Mouse (Mus musculus) lung, postnatal 0 days (tissue): Measurements from ENCODE around the gene Ctsll3. TPM values are rescaled to one million over a fixed set of nuclear protein-coding genes. Genes with fewer than 3 reads are reported as not detected.

Experiments
- ATAC-seq: fragments of 200-750 bp; cut with Nextera tagmentation; 2 replicates; pipeline ENCODE4 v1.8.0; 2017; ENCODE audit warnings: moderate library complexity
- DNase-seq: peaks from one replicate; pipeline ENCODE4 v3.0.0-alpha.2; 2016; ENCODE audit warnings: low spot score
- H3K27ac ChIP-seq: fragments of 300-500 bp; sonication (generic); 2 replicates; pipeline ENCODE4 v1.5.1; 2014; ENCODE audit warnings: antibody characterized with exemption, mild to moderate bottlenecking, low read length, mixed read lengths
- H3K27me3 ChIP-seq: fragments of 300-500 bp; sonication (generic); replicated peaks from 2 replicates; pipeline ENCODE4 v1.6.1; 2014; ENCODE audit warnings: low read length, mixed read lengths; ENCODE audit not compliant: insufficient read depth
- H3K36me3 ChIP-seq: fragments of 300-500 bp; sonication (generic); 2 replicates; pipeline ENCODE4 v1.6.1; 2014; ENCODE audit warnings: low read length, mixed read lengths; ENCODE audit not compliant: insufficient read depth
- H3K4me1 ChIP-seq: fragments of 300-500 bp; sonication (generic); 2 replicates; pipeline ENCODE4 v1.6.1; 2014; ENCODE audit warnings: antibody characterized with exemption, low read depth, low read length, mixed read lengths; ENCODE audit not compliant: insufficient read depth
- H3K4me2 ChIP-seq: fragments of 300-500 bp; sonication (generic); replicated peaks from 2 replicates; pipeline ENCODE4 v1.6.1; 2014; ENCODE audit warnings: low read depth, mild to moderate bottlenecking, low read length, moderate library complexity, mixed read lengths
- H3K4me3 ChIP-seq: fragments of 300-500 bp; sonication (generic); 2 replicates; pipeline ENCODE4 v1.5.1; 2014; ENCODE audit warnings: low read depth, low read length
- H3K9ac ChIP-seq: fragments of 300-500 bp; sonication (generic); replicated peaks from 2 replicates; pipeline ENCODE4 v1.6.1; 2014; ENCODE audit warnings: low read depth, mild to moderate bottlenecking
- H3K9me3 ChIP-seq: fragments of 300-500 bp; sonication (generic); 2 replicates; pipeline ENCODE4 v1.6.1; 2016; ENCODE audit warnings: low read length, mixed read lengths
- CTCF ChIP-seq: IDR thresholded peaks from 2 replicates; pipeline ENCODE4 v1.5.1; 2016; ENCODE audit warnings: antibody characterized with exemption, mild to moderate bottlenecking
- EP300 ChIP-seq: IDR thresholded peaks from 2 replicates; pipeline ENCODE4 v1.6.1; 2016; ENCODE audit warnings: antibody characterized with exemption, mild to moderate bottlenecking, control low read depth
- WGBS: fragments of 180-500 bp; shearing (Covaris S2); extraction: QIAGEN DNeasy Blood & Tissue Kit; methylation state at CpG from one replicate; pipeline ENCODE4 v1.1.7; 2014; 5-methylcytosine and 5-hydroxymethylcytosine counted together
- polyA plus RNA-seq: library from polyadenylated mRNA; unstranded; fragments of >200 nt; fragmentation: Nextera tagmentation; extraction: Ambion mirVana; gene quantifications from 2 replicates; pipeline ENCODE4 v1.2.1, GENCODE M21; 2015

The Ctsll3 gene
- polyA plus RNA-seq = not detected in 2 replicates

DNA sequence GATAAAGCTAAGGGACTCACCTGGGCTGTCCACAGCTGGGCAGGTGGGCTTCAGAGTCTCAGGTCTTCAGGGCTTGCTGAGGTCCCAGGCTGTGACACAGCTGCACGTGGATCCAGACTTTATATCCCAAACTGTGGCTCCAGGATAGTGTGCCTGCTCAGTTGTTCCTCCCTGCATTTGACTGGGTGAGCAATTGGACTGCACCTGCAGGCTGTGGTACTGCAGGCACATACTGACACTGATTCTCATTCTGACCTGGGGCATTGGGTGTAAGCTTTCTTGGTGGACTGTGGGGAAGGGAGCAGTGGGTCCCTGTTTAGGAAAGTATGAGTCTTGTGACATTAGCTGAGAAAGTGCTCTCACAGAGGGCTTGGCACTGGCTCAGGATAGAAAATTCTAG is at the start of gene Ctsll3:
Gene Ctsll3, minus strand, starts transcription at position 101 of the 400 bp plus-strand sequence.
- H3K4me1 ChIP-seq = no peaks in the 10 kb centered on the region
- TF ChIP-seq EP300 = no peak
- ATAC-seq = no peak

DNA sequence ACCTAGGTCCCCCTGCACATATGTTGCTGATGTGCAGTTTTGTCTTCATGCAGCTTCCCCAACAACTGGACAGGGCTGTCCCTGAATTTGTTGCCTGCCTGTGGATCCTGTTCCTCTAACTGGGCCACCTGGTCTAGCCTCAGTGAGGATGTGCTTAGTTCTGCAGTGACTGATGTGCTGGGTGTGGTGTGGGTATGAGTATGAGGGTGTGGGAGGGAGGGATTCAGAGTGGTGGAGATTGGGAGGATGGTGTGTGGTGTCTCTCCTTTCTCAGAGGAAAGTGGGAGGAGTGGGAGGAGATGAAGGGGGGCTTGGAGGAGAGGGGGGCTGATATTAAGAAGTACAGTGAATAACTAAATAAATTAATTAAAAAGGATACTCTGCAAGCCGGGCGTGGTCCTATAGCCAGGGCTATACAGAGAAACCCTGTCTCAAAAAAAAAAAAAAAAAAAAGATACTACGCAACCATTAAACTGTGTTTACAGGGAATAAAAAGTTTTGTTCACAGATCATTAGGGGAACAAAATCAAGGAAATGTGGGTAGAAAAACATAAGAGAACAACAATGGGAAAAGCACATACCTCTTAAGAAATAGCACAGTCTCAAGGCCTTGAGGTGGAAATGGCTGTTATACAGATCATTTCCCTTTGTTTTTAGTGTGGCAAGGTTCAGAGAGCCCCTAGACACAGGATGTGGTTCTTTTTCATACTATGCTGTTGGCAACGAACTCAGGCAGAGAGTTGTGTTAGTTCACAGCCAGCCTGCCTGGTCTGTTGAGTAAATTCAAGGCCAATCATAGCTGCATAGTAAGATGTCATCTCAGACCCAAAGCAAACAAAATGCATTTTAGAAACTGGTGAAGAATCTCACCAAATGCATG is 45.8 kb upstream of the Ctsll3 start:
- Histone ChIP-seq H3K27me3 (no peaks in the 10 kb centered on the region), H3K27ac (peak overlapping the region; percentile 43; the same call in 1 of the 2 replicates), H3K4me1 (no peaks in the 10 kb centered on the region), H3K4me3 (no peak overlapping the region), H3K9ac (no peak overlapping the region), H3K36me3 (no peaks in the 10 kb centered on the region), H3K9me3 (no peaks in the 10 kb centered on the region), H3K4me2 (no peak overlapping the region)
- peak; percentile 52 for DNase-seq
- TF ChIP-seq EP300 (peak; percentile 76), CTCF (no peak)
- WGBS = 63% methylated on average over 4 of the region's 4 CpGs
- peak; percentile 84 for ATAC-seq

More for the DNA sequence above, at the start of gene Ctsll3:
- Histone ChIP-seq H3K36me3 (no peaks in the 10 kb centered on the region), H3K27ac (no peak within 1 kb of the TSS), H3K4me2 (no peak within 1 kb of the TSS), H3K9me3 (no peaks in the 10 kb centered on the region), H3K9ac (no peak within 1 kb of the TSS), H3K27me3 (no peaks in the 10 kb centered on the region), H3K4me3 (no peak within 1 kb of the TSS)
- WGBS = 48% methylated on average over 1 of the region's 1 CpGs
- no peak for DNase-seq

DNA sequence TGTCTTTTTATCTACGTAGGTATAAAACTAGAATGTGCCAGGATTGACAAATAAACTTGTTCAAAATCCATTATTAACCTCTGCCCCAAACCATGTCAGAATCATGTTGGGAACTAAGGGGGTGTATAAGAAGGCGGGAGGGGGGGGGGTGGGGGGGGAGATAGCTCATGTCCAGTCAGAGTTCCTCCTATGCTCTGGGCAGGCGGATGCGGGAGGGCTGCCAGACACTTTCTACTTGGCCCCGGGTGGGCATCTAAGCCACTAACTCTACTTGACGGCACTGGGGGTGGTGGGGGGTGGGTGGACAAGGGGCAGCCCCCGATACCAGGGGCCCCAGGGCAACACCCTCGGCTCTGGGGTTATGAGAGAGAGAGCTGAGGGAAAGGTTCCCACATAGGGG is 40.5 kb upstream of the Ctsll3 start:
- no peak for DNase-seq
- ATAC-seq = no peak
- Histone ChIP-seq H3K36me3 (no peaks in the 10 kb centered on the region), H3K4me3 (no peak overlapping the region), H3K9me3 (no peaks in the 10 kb centered on the region), H3K4me2 (no peak overlapping the region), H3K9ac (no peak overlapping the region), H3K27ac (no peak overlapping the region), H3K4me1 (no peaks in the 10 kb centered on the region), H3K27me3 (no peaks in the 10 kb centered on the region)
- 87% methylated on average over 8 of the region's 8 CpGs for WGBS
- TF ChIP-seq CTCF (no peak), EP300 (no peak)

DNA sequence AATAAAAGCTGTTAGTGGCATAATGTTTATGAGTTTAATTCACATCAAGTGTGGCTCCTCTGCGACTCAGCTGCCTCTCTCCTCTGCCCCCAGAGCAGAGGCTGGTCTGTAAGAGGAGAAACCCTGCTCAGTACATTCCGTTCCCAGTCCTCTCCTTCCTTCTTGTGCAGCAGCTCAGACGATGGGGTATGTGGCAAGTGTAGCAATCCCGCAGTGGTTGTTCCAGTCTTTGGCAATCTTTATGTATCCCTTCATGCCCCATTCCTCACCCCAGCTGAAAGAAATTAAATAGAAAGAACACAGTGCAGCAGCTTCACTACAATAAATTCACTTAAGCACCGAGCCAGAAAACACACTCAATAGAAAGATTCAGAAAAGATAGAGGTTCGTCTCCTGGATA is 40.1 kb upstream of the Ctsll3 start:
- H3K9me3 ChIP-seq = no peaks in the 10 kb centered on the region
- H3K36me3 ChIP-seq = no peaks in the 10 kb centered on the region
- ATAC-seq (peak; percentile 23; the same call in 1 of the 2 replicates), DNase-seq (peak; percentile 53)
- 65% methylated on average over 6 of the region's 6 CpGs for WGBS
- H3K4me3 ChIP-seq = no peak overlapping the region
- TF ChIP-seq EP300 = no peak
- no peak for TF ChIP-seq CTCF
- no peak overlapping the region for H3K4me2 ChIP-seq
- no peak overlapping the region for H3K9ac ChIP-seq
- H3K27me3 ChIP-seq = no peaks in the 10 kb centered on the region
- H3K27ac ChIP-seq = no peak overlapping the region
- H3K4me1 ChIP-seq = no peaks in the 10 kb centered on the region

DNA sequence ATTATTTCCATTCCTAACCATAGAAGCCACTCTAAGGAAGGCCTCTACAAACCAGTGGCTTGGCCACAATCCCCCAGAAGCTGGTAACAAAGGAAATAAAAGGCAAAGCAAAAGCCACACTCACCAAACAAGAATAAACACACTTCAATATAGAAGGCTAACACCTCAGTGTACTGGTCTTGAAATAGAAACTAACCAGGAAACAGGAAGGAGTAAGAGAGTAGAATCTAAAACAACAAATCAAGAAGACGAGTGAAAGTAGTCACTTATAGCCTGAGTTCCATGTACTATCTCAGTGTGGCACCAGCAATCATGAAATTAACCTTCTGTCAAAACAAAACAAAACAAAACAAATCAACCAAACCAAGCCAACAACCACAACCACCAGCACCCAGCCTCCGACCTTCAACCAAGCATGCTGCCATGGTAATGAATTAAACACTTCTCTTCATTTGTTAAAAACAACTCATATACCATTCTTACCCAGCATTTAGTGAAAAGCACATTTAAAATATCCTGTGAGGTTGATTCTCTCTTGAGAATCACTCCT is 36.8 kb upstream of the Ctsll3 start:
- Histone ChIP-seq H3K36me3 (no peaks in the 10 kb centered on the region), H3K27me3 (no peaks in the 10 kb centered on the region), H3K27ac (no peak overlapping the region), H3K4me1 (no peaks in the 10 kb centered on the region), H3K9ac (no peak overlapping the region), H3K4me3 (no peak overlapping the region), H3K4me2 (no peak overlapping the region), H3K9me3 (no peaks in the 10 kb centered on the region)
- TF ChIP-seq EP300 = no peak
- no peak for TF ChIP-seq CTCF
- 54% methylated on average over 2 of the region's 2 CpGs for WGBS
- DNase-seq = no peak
- ATAC-seq = no peak

DNA sequence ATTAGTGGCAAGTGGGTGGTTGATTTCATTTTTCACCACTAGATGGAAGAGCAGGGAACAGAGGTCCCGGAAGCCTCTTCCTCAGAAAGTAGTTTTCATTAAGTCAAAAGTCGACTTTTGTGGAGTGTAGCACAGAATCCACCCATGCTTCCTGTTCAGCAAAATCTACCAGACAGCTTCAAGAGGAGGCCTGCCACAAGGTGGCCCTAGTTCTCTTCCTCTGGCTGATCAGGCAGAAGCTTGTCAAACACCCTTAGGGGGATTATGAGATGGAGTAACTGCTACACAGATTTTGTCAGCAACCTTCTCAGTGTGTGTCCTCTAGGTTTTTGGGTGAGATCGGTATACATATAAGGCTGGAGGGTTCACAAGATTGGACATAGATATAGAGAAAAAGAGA is 23.4 kb upstream of the Ctsll3 start:
- Histone ChIP-seq H3K4me1 (no peaks in the 10 kb centered on the region), H3K27me3 (no peaks in the 10 kb centered on the region), H3K36me3 (no peaks in the 10 kb centered on the region), H3K9me3 (no peaks in the 10 kb centered on the region), H3K27ac (no peak overlapping the region), H3K9ac (no peak overlapping the region), H3K4me2 (no peak overlapping the region), H3K4me3 (no peak overlapping the region)
- peak; percentile 40 for DNase-seq
- WGBS = 47% methylated on average over 3 of the region's 3 CpGs
- TF ChIP-seq EP300 = no peak
- peak; percentile 68 for TF ChIP-seq CTCF
- ATAC-seq = no peak
